Mouse (Mus musculus) stomach, postnatal 0 days (tissue): ENCODE measurements around the gene Colgalt1. TPM values are rescaled to one million over a fixed set of nuclear protein-coding genes. Genes with fewer than 3 reads are reported as not detected.

ENCODE experiments used
- ATAC-seq: fragments of 200-750 bp; cut with Nextera tagmentation; 2 replicates; pipeline ENCODE4 v1.8.0; 2017; ENCODE audit not compliant: low FRiP score, low TSS enrichment
- DNase-seq: peaks from one replicate; pipeline ENCODE4 v3.0.0-alpha.2; 2016; ENCODE audit warnings: low spot score
- H3K27ac ChIP-seq: fragments of 300-500 bp; sonication (generic); replicated peaks from 2 replicates; pipeline ENCODE4 v1.5.1; 2014; ENCODE audit warnings: mild to moderate bottlenecking, control low read depth
- H3K27me3 ChIP-seq: fragments of 300-500 bp; sonication (generic); 2 replicates; pipeline ENCODE4 v1.6.1; 2014; ENCODE audit warnings: low read length; ENCODE audit not compliant: control insufficient read depth, insufficient read depth
- H3K36me3 ChIP-seq: fragments of 300-500 bp; sonication (generic); 2 replicates; pipeline ENCODE4 v1.6.1; 2014; ENCODE audit warnings: low read length, mixed read lengths; ENCODE audit not compliant: control insufficient read depth, insufficient read depth
- H3K4me1 ChIP-seq: fragments of 300-500 bp; sonication (generic); replicated peaks from 2 replicates; pipeline ENCODE4 v1.6.1; 2014; ENCODE audit warnings: antibody characterized with exemption; ENCODE audit not compliant: control insufficient read depth, insufficient read depth
- H3K4me2 ChIP-seq: fragments of 300-500 bp; sonication (generic); replicated peaks from 2 replicates; pipeline ENCODE4 v1.6.1; 2014; ENCODE audit warnings: low read depth, mild to moderate bottlenecking, control low read depth, moderate library complexity
- H3K4me3 ChIP-seq: fragments of 300-500 bp; sonication (generic); 2 replicates; pipeline ENCODE4 v1.5.1; 2014; ENCODE audit warnings: low read depth, low read length, control low read depth
- H3K9ac ChIP-seq: fragments of 300-500 bp; sonication (generic); 2 replicates; pipeline ENCODE4 v1.6.1; 2014; ENCODE audit warnings: mild to moderate bottlenecking, low read length, control low read depth, mixed read lengths
- H3K9me3 ChIP-seq: fragments of 300-500 bp; sonication (generic); 2 replicates; pipeline ENCODE4 v1.6.1; 2016; ENCODE audit warnings: low read length; ENCODE audit not compliant: control insufficient read depth
- CTCF ChIP-seq: IDR thresholded peaks from 2 replicates; pipeline ENCODE4 v1.5.1; 2016; ENCODE audit warnings: antibody characterized with exemption, low read depth, mild to moderate bottlenecking, moderate library complexity
- EP300 ChIP-seq: optimal IDR thresholded peaks from 2 replicates; pipeline ENCODE3; 2016; ENCODE audit warnings: antibody characterized with exemption
- WGBS: fragments of 180-500 bp; shearing (Covaris S2); extraction: QIAGEN DNeasy Blood & Tissue Kit; methylation state at CpG from one replicate; pipeline ENCODE4 v1.1.7; 2014; 5-methylcytosine and 5-hydroxymethylcytosine counted together
- polyA plus RNA-seq: library from polyadenylated mRNA; unstranded; fragments of >200 nt; fragmentation: Nextera tagmentation; extraction: Ambion mirVana; gene quantifications from 2 replicates; pipeline ENCODE4 v1.2.1, GENCODE M21; 2015

Colgalt1 gene
- polyA plus RNA-seq, 1 experiment from 2014 or later = 41.1 TPM

DNA sequence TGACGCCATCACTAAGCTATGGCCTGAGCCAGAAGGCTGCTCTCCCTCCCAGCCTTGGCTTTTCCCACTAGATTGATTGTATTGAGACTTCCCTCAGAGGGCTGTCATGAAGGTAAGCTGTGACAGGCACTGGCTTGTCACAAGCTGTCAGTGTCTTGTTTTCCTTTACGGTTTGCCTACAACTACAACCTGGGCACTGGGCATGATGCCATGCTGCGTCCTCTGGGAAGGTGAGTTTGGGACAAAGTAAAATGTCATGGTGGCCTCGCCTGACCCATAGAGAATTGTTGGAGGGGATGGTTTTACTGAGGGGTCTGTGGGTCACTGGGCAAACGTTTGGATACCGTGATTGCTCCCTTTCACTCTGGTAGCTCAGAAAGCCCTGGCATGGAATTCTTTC lies 27.5 kb downstream of the Colgalt1 start:
- no peaks in the 10 kb centered on the region for H3K36me3 ChIP-seq
- 66% methylated on average over 6 of the region's 6 CpGs for WGBS
- H3K4me1 ChIP-seq = no peaks in the 10 kb centered on the region
- no peak overlapping the region for H3K4me3 ChIP-seq
- H3K27me3 ChIP-seq = no peaks in the 10 kb centered on the region
- DNase-seq (no peak), ATAC-seq (no peak)
- no peak overlapping the region for H3K9ac ChIP-seq
- H3K4me2 ChIP-seq = no peak overlapping the region
- no peak for TF ChIP-seq EP300
- no peak for TF ChIP-seq CTCF
- H3K9me3 ChIP-seq = no peaks in the 10 kb centered on the region
- no peak overlapping the region for H3K27ac ChIP-seq

DNA sequence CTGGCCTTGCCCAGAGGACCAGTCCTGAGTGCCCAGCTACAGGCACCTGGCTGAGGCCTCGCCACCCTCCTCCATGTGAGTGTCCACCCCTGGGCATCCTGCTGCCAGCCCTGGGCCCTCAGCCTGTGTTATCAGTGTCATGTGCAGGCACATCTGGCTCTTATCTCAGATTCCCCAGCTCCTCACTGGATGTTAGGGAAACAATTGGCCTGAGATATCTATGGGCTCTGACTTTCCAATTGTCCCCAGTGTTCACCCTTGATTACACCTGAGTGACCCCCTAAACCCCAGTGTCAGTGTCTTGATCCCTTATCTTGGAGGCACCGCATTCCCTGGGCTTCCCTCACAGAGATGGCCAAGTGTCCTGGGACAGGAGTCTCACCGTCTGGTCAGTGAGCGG lies 28.5 kb downstream of the Colgalt1 start:
- ATAC-seq = 0 out of 2 replicates have a peak, but pooled peaks have one; percentile 4
- Histone ChIP-seq H3K4me1 (no peaks in the 10 kb centered on the region), H3K27me3 (no peaks in the 10 kb centered on the region), H3K9ac (no peak overlapping the region), H3K4me2 (no peak overlapping the region), H3K36me3 (no peaks in the 10 kb centered on the region), H3K9me3 (no peaks in the 10 kb centered on the region), H3K27ac (no peak overlapping the region), H3K4me3 (no peak overlapping the region)
- WGBS = 90% methylated on average over 4 of the region's 4 CpGs
- no peak for DNase-seq
- no peak for TF ChIP-seq CTCF
- TF ChIP-seq EP300 = no peak

DNA sequence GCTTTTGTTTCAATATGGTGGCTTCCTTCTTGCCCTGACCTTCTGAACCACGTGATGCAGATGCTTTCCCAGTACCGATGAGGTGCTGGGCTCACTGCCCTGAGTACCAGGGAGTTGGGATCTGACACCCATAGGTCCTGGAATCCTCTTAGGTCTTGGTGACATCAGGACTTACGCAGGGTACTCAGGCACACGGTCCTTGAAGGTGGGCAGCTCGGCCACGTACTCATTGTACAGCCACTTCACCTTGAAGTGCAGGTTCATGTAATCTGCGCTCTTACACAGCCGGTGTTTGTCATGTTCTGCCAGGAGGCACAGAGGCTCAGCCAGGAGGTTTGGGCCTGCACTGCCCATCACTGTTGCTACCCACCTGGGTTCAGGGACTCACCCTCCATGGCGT lies 34.7 kb downstream of the Colgalt1 start:
- H3K4me2 ChIP-seq = no peak overlapping the region
- H3K4me3 ChIP-seq = no peak overlapping the region
- no peaks in the 10 kb centered on the region for H3K9me3 ChIP-seq
- no peak for TF ChIP-seq EP300
- no peak for TF ChIP-seq CTCF
- H3K36me3 ChIP-seq = no peaks in the 10 kb centered on the region
- 74% methylated on average over 9 of the region's 9 CpGs for WGBS
- no peaks in the 10 kb centered on the region for H3K27me3 ChIP-seq
- DNase-seq (no peak), ATAC-seq (no peak)
- H3K4me1 ChIP-seq = no peaks in the 10 kb centered on the region
- H3K9ac ChIP-seq = no peak overlapping the region
- H3K27ac ChIP-seq = no peak overlapping the region

DNA sequence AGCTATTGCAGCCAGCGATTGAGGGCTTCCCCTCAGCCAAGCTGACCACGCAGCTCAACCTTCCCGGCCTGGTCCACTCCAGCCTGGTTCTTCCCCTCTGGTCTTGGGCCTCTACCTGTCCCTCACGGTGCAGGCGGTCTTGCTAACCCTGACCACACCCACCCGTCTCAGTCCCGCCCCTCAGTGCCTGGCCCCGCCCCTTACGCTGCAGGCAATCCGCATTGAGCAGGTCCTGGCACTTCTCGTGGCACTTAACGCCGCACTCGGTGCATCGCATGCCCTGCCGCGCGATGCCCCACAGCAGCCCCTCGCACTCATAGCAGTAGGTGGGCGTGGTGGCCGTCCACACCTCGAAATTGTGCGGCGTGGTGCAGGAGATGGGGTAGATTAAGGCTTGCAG lies 43.8 kb downstream of the Colgalt1 start:
- ATAC-seq (peak; percentile 64), DNase-seq (peak; percentile 86)
- Histone ChIP-seq H3K4me2 (peak overlapping the region; percentile 14; the same call in 1 of the 2 replicates), H3K4me3 (no peak overlapping the region), H3K9ac (0 out of 2 replicates have a peak overlapping the region, but pooled peaks have one; percentile 13), H3K9me3 (no peaks in the 10 kb centered on the region), H3K27me3 (0 out of 2 replicates have a peak, but pooled peaks cover 2% of the 10 kb centered on the region), H3K27ac (no peak overlapping the region), H3K4me1 (no peaks in the 10 kb centered on the region), H3K36me3 (no peaks in the 10 kb centered on the region)
- WGBS = 2% methylated on average over 24 of the region's 24 CpGs
- TF ChIP-seq CTCF (no peak), EP300 (no peak)

DNA sequence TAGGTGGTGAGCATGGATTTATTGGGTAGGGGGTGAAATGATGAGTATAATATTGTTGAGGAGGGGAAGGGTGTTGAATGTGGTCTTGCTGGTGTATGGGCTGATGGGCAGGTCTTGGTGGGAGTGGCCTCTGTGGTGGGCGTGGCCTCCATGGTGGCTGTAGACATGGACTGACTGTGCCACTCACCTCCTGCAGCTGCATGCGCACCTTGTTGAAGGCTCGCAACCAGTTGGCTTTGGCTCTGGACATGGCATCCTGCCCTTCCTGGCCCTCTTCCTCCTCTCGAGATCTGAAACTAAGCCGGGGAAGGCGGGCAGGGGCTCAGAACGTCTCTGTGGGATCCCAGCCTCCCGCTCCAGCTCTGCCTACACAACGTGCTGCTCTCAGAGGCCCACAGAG lies 47.0 kb downstream of the Colgalt1 start:
- no peak for TF ChIP-seq EP300
- TF ChIP-seq CTCF = no peak
- H3K9ac ChIP-seq = no peak overlapping the region
- no peak overlapping the region for H3K4me2 ChIP-seq
- no peaks in the 10 kb centered on the region for H3K9me3 ChIP-seq
- DNase-seq (no peak), ATAC-seq (no peak)
- H3K27ac ChIP-seq = no peak overlapping the region
- peaks cover 6% of the 10 kb centered on the region; the same call in 1 of the 2 replicates for H3K27me3 ChIP-seq
- 25% methylated on average over 9 of the region's 9 CpGs for WGBS
- no peaks in the 10 kb centered on the region for H3K36me3 ChIP-seq
- no peak overlapping the region for H3K4me3 ChIP-seq
- H3K4me1 ChIP-seq = no peaks in the 10 kb centered on the region

DNA sequence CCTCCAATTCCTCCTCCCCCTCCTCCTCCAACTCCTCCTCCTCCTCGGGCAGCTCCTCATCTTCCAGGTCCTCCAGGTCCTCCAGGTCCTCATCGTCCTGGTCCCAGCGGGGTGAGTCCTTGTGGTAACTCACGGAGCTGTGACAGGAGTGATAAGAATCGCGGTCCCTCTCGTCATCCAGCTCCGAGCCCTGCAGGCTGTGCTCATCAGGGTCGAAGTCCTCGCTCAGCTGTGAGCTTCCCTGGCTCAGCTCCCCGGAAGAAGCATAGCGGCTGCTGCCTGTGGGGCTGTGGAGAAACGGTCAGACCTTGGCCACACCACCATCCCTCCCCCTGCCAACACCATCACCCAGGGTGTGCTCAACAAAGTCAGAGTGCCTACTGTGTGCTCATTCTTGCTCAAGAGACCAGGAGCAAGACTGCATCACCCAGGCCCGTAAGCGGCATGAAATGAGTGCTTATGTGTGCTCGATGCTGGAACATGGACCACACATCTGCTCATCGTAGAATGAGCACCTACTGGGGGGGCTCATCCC lies 47.8 kb downstream of the Colgalt1 start:
- no peak overlapping the region for H3K27ac ChIP-seq
- TF ChIP-seq CTCF (no peak), EP300 (no peak)
- H3K27me3 ChIP-seq = peaks cover 6% of the 10 kb centered on the region; the same call in 1 of the 2 replicates
- H3K4me2 ChIP-seq = no peak overlapping the region
- 25% methylated on average over 17 of the region's 17 CpGs for WGBS
- H3K36me3 ChIP-seq = no peaks in the 10 kb centered on the region
- H3K9ac ChIP-seq = no peak overlapping the region
- no peak overlapping the region for H3K4me3 ChIP-seq
- no peaks in the 10 kb centered on the region for H3K4me1 ChIP-seq
- no peak for DNase-seq
- H3K9me3 ChIP-seq = no peaks in the 10 kb centered on the region
- no peak for ATAC-seq
